Mouse (Mus musculus): ENCODE data around the gene Bhlha9. TPM values are rescaled to one million over a fixed set of nuclear protein-coding genes. Genes with fewer than 3 reads are reported as not detected.

Bhlha9 gene
- polyA plus RNA-seq, 1 experiment, result not detected

- no peak for TF ChIP-seq MYOG (IDR thresholded peaks at IDR 0.05; ENCODE audit: control insufficient read depth in 1 of 3, insufficient read depth in 1 of 3, insufficient read length in 2 of 3, low read depth in 2 of 3)
- no peak for TF ChIP-seq USF1 (IDR thresholded peaks at IDR 0.05; ENCODE audit: low read depth)
- no peak for TF ChIP-seq MAX (IDR thresholded peaks at IDR 0.05; ENCODE audit: low read depth)
- TF ChIP-seq TCF3 (IDR thresholded peaks at IDR 0.05; ENCODE audit: insufficient read length, low read depth), result no peak
- TF ChIP-seq MYOD1 (IDR thresholded peaks at IDR 0.05; ENCODE audit: control insufficient read depth in 1 of 3, insufficient read length in 2 of 3, low read depth in 2 of 3), result no peak
- Histone ChIP-seq H3K4me2 (ENCODE audit: low read depth) (no peak overlapping the region), H3K4me3 (no peak overlapping the region), H3K36me3 (ENCODE audit: control insufficient read depth, insufficient read depth) (no peaks in the 10 kb centered on the region), H3K27me3 (ENCODE audit: control insufficient read depth, insufficient read depth, insufficient read length) (no peaks in the 10 kb centered on the region), H3K79me2 (ENCODE audit: control insufficient read depth, insufficient read depth) (peaks cover 10% of the 10 kb centered on the region), H3ac (ENCODE audit: control insufficient read depth, insufficient read length) (no peak overlapping the region)
These were observed 47.4 kb upstream of the Bhlha9 start for GRCm38 (mm10) chr11:76624881-76625280.

- no peak for TF ChIP-seq MYOG (IDR thresholded peaks at IDR 0.05; ENCODE audit: control insufficient read depth in 1 of 3, insufficient read depth in 1 of 3, insufficient read length in 2 of 3, low read depth in 2 of 3)
- TF ChIP-seq TCF12 (IDR thresholded peaks at IDR 0.05; ENCODE audit: insufficient read depth, poor library complexity, severe bottlenecking), result no peak
- no peak for TF ChIP-seq E2F4 (IDR thresholded peaks at IDR 0.05; ENCODE audit: insufficient read depth)
- no peak for TF ChIP-seq REST (IDR thresholded peaks at IDR 0.05; ENCODE audit: insufficient read depth, insufficient read length)
- no peak for TF ChIP-seq TCF3 (IDR thresholded peaks at IDR 0.05; ENCODE audit: insufficient read length, low read depth)
- TF ChIP-seq CEBPB (IDR thresholded peaks at IDR 0.05; ENCODE audit: insufficient read depth, poor library complexity, severe bottlenecking), result no peak
- TF ChIP-seq SRF (IDR thresholded peaks at IDR 0.05; ENCODE audit: control insufficient read depth, insufficient read length, low read depth), result no peak
- no peak for TF ChIP-seq MAX (IDR thresholded peaks at IDR 0.05; ENCODE audit: low read depth)
- TF ChIP-seq MYOD1 (IDR thresholded peaks at IDR 0.05; ENCODE audit: control insufficient read depth in 1 of 3, insufficient read length in 2 of 3, low read depth in 2 of 3), result no peak
- TF ChIP-seq POLR2A (IDR thresholded peaks at IDR 0.05; ENCODE audit: insufficient read length, low read depth), result no peak
- TF ChIP-seq USF1 (IDR thresholded peaks at IDR 0.05; ENCODE audit: low read depth), result no peak
- no peak for TF ChIP-seq POLR2AphosphoS2 (IDR thresholded peaks at IDR 0.05; ENCODE audit: insufficient read length, low read depth)
- H3ac ChIP-seq (ENCODE audit: control insufficient read depth, insufficient read length), result no peak overlapping the region
- no peaks in the 10 kb centered on the region for H3K36me3 ChIP-seq (ENCODE audit: control insufficient read depth, insufficient read depth)
- H3K4me2 ChIP-seq (ENCODE audit: low read depth), result no peak overlapping the region
- no peak overlapping the region for H3K4me3 ChIP-seq
- H3K27me3 ChIP-seq (ENCODE audit: control insufficient read depth, insufficient read depth, insufficient read length), result no peaks in the 10 kb centered on the region
- H3K79me2 ChIP-seq (ENCODE audit: control insufficient read depth, insufficient read depth), result no peaks in the 10 kb centered on the region
These were observed 43.7 kb upstream of the Bhlha9 start for GRCm38 (mm10) chr11:76628613-76629012.

GRCm38 (mm10) chr11:76630023-76630422 lies 42.2 kb upstream of the Bhlha9 start:
- H3K27me3 ChIP-seq (ENCODE audit: control insufficient read depth, insufficient read depth, insufficient read length), result no peaks in the 10 kb centered on the region

GRCm38 (mm10) chr11:76630487-76630886 lies 41.8 kb upstream of the Bhlha9 start:
- H3K4me2 ChIP-seq (ENCODE audit: low read depth), result no peak overlapping the region
- no peak overlapping the region for H3ac ChIP-seq (ENCODE audit: control insufficient read depth, insufficient read length)
- no peaks in the 10 kb centered on the region for H3K27me3 ChIP-seq (ENCODE audit: control insufficient read depth, insufficient read depth, insufficient read length)
- no peak overlapping the region for H3K4me3 ChIP-seq
- H3K36me3 ChIP-seq (ENCODE audit: control insufficient read depth, insufficient read depth), result no peaks in the 10 kb centered on the region
- H3K79me2 ChIP-seq (ENCODE audit: control insufficient read depth, insufficient read depth), result no peaks in the 10 kb centered on the region
- TF ChIP-seq REST (IDR thresholded peaks at IDR 0.05; ENCODE audit: insufficient read depth, insufficient read length) (no peak), E2F4 (IDR thresholded peaks at IDR 0.05; ENCODE audit: insufficient read depth) (no peak), SRF (IDR thresholded peaks at IDR 0.05; ENCODE audit: control insufficient read depth, insufficient read length, low read depth) (no peak), POLR2AphosphoS2 (IDR thresholded peaks at IDR 0.05; ENCODE audit: insufficient read length, low read depth) (no peak), USF1 (IDR thresholded peaks at IDR 0.05; ENCODE audit: low read depth) (no peak), MYOD1 (IDR thresholded peaks at IDR 0.05; ENCODE audit: control insufficient read depth in 1 of 3, insufficient read length in 2 of 3, low read depth in 2 of 3) (no peak)

More at GRCm38 (mm10) chr11:76630023-76630422, 42.2 kb upstream of the Bhlha9 start:
- TF ChIP-seq POLR2A (IDR thresholded peaks at IDR 0.05; ENCODE audit: insufficient read length, low read depth), result no peak
- no peak for TF ChIP-seq CEBPB (IDR thresholded peaks at IDR 0.05; ENCODE audit: insufficient read depth, poor library complexity, severe bottlenecking)
- TF ChIP-seq MYOD1 (IDR thresholded peaks at IDR 0.05; ENCODE audit: control insufficient read depth in 1 of 3, insufficient read length in 2 of 3, low read depth in 2 of 3), result no peak
- TF ChIP-seq MYOG (IDR thresholded peaks at IDR 0.05; ENCODE audit: control insufficient read depth in 1 of 3, insufficient read depth in 1 of 3, insufficient read length in 2 of 3, low read depth in 2 of 3), result no peak
- no peak for TF ChIP-seq REST (IDR thresholded peaks at IDR 0.05; ENCODE audit: insufficient read depth, insufficient read length)
- TF ChIP-seq MAX (IDR thresholded peaks at IDR 0.05; ENCODE audit: low read depth), result no peak
- Histone ChIP-seq H3K79me2 (ENCODE audit: control insufficient read depth, insufficient read depth) (no peaks in the 10 kb centered on the region), H3ac (ENCODE audit: control insufficient read depth, insufficient read length) (no peak overlapping the region), H3K4me3 (no peak overlapping the region), H3K4me2 (ENCODE audit: low read depth) (no peak overlapping the region), H3K36me3 (ENCODE audit: control insufficient read depth, insufficient read depth) (no peaks in the 10 kb centered on the region)

- Histone ChIP-seq H3K4me2 (ENCODE audit: low read depth) (no peak overlapping the region), H3K4me3 (no peak overlapping the region)
- TF ChIP-seq MAX (IDR thresholded peaks at IDR 0.05; ENCODE audit: low read depth) (no peak), USF1 (IDR thresholded peaks at IDR 0.05; ENCODE audit: low read depth) (no peak), TCF12 (IDR thresholded peaks at IDR 0.05; ENCODE audit: insufficient read depth, poor library complexity, severe bottlenecking) (no peak), POLR2A (IDR thresholded peaks at IDR 0.05; ENCODE audit: insufficient read length, low read depth) (no peak), REST (IDR thresholded peaks at IDR 0.05; ENCODE audit: insufficient read depth, insufficient read length) (no peak), CEBPB (IDR thresholded peaks at IDR 0.05; ENCODE audit: insufficient read depth, poor library complexity, severe bottlenecking) (no peak), TCF3 (IDR thresholded peaks at IDR 0.05; ENCODE audit: insufficient read length, low read depth) (no peak), MYOG (IDR thresholded peaks at IDR 0.05; ENCODE audit: control insufficient read depth in 1 of 3, insufficient read depth in 1 of 3, insufficient read length in 2 of 3, low read depth in 2 of 3) (no peak), MYOD1 (IDR thresholded peaks at IDR 0.05; ENCODE audit: control insufficient read depth in 1 of 3, insufficient read length in 2 of 3, low read depth in 2 of 3) (no peak), SRF (IDR thresholded peaks at IDR 0.05; ENCODE audit: control insufficient read depth, insufficient read length, low read depth) (no peak), E2F4 (IDR thresholded peaks at IDR 0.05; ENCODE audit: insufficient read depth) (no peak), POLR2AphosphoS2 (IDR thresholded peaks at IDR 0.05; ENCODE audit: insufficient read length, low read depth) (no peak)
These were observed 32.8 kb upstream of the Bhlha9 start for GRCm38 (mm10) chr11:76639269-76639985.

More at GRCm38 (mm10) chr11:76639269-76639985, 32.8 kb upstream of the Bhlha9 start:
- no peaks in the 10 kb centered on the region for H3K79me2 ChIP-seq (ENCODE audit: control insufficient read depth, insufficient read depth)
- H3K36me3 ChIP-seq (ENCODE audit: control insufficient read depth, insufficient read depth), result no peaks in the 10 kb centered on the region
- H3ac ChIP-seq (ENCODE audit: control insufficient read depth, insufficient read length), result no peak overlapping the region
- H3K27me3 ChIP-seq (ENCODE audit: control insufficient read depth, insufficient read depth, insufficient read length), result no peaks in the 10 kb centered on the region
